Mouse (Mus musculus): ENCODE measurements around the gene Elmo2. TPM values are rescaled to one million over a fixed set of nuclear protein-coding genes. Genes with fewer than 3 reads are reported as not detected.

Elmo2 gene
- total RNA-seq, 2 experiments from 2014 or later: 158 to 172 TPM

GRCm38 (mm10) chr2:165263861-165264260 is 62.4 kb downstream of the Elmo2 start:
- DNase-seq (ENCODE audit: low spot score in 2 of 2): no peak

- DNase-seq (ENCODE audit: low spot score in 2 of 2): no peak
These were observed 63.8 kb downstream of the Elmo2 start for GRCm38 (mm10) chr2:165262274-165262990.

GRCm38 (mm10) chr2:165259859-165260258 is 66.4 kb downstream of the Elmo2 start:
- no peak for DNase-seq (ENCODE audit: low spot score in 2 of 2)

GRCm38 (mm10) chr2:165258321-165258720 is 68.0 kb downstream of the Elmo2 start:
- DNase-seq (ENCODE audit: low spot score in 2 of 2): no peak

- no peak for DNase-seq (ENCODE audit: low spot score in 2 of 2)
These were observed 69.0 kb downstream of the Elmo2 start for GRCm38 (mm10) chr2:165257151-165257834.

- no peak for DNase-seq (ENCODE audit: low spot score in 2 of 2)
These were observed 70.1 kb downstream of the Elmo2 start for GRCm38 (mm10) chr2:165256213-165256612.

- DNase-seq (ENCODE audit: low spot score in 2 of 2): no peak
These were observed 72.4 kb downstream of the Elmo2 start for GRCm38 (mm10) chr2:165253867-165254266.

- no peak for DNase-seq (ENCODE audit: low spot score in 2 of 2)
These were observed 73.0 kb downstream of the Elmo2 start for GRCm38 (mm10) chr2:165253269-165253668.

- no peak for DNase-seq (ENCODE audit: low spot score in 2 of 2)
These were observed 73.5 kb downstream of the Elmo2 start for GRCm38 (mm10) chr2:165252801-165253200.

GRCm38 (mm10) chr2:165252381-165252780 is 73.9 kb downstream of the Elmo2 start:
- DNase-seq (ENCODE audit: low spot score in 2 of 2): no peak

- DNase-seq (ENCODE audit: low spot score in 2 of 2): no peak
These were observed 75.4 kb downstream of the Elmo2 start for GRCm38 (mm10) chr2:165250903-165251302.

- no peak for DNase-seq (ENCODE audit: low spot score in 2 of 2)
These were observed 77.3 kb downstream of the Elmo2 start for GRCm38 (mm10) chr2:165248967-165249366.

GRCm38 (mm10) chr2:165246349-165246748 is 79.9 kb downstream of the Elmo2 start:
- DNase-seq (ENCODE audit: low spot score in 2 of 2): no peak

GRCm38 (mm10) chr2:165243122-165243720 is 83.1 kb downstream of the Elmo2 start:
- DNase-seq (ENCODE audit: low spot score in 2 of 2): no peak

GRCm38 (mm10) chr2:165242575-165242974 is 83.7 kb downstream of the Elmo2 start:
- no peak for DNase-seq (ENCODE audit: low spot score in 2 of 2)

- no peak for DNase-seq (ENCODE audit: low spot score in 2 of 2)
These were observed 84.5 kb downstream of the Elmo2 start for GRCm38 (mm10) chr2:165241786-165242185.

- DNase-seq (ENCODE audit: low spot score in 2 of 2): no peak
These were observed 85.9 kb downstream of the Elmo2 start for GRCm38 (mm10) chr2:165240371-165240770.

GRCm38 (mm10) chr2:165239533-165240144 is 86.6 kb downstream of the Elmo2 start:
- no peak for DNase-seq (ENCODE audit: low spot score in 2 of 2)

GRCm38 (mm10) chr2:165238416-165239145 is 87.7 kb downstream of the Elmo2 start:
- DNase-seq (ENCODE audit: low spot score in 2 of 2): no peak
